Mouse (Mus musculus): ENCODE measurements around the gene Fggy. TPM values are rescaled to one million over a fixed set of nuclear protein-coding genes. Genes with fewer than 3 reads are reported as not detected.
A peak's percentile ranks its signal among the peaks of the same experiment; 100 is the strongest.

Gene Fggy
- polyA plus RNA-seq, 1 experiment from 2014 or later: 8.2 TPM

- 67% methylated on average over 4 of the region's 4 CpGs for WGBS
- Histone ChIP-seq H3K27me3 (ENCODE audit: control insufficient read depth, insufficient read depth, low read length) (no peaks in the 10 kb centered on the region), H3K9ac (ENCODE audit: low read length) (no peak overlapping the region), H3K4me2 (no peak overlapping the region), H3K36me3 (ENCODE audit: control insufficient read depth, insufficient read depth, low read length) (no peaks in the 10 kb centered on the region), H3K4me3 (ENCODE audit: low read depth, low read length) (no peak overlapping the region), H3K27ac (ENCODE audit: low read depth, low read length) (no peak overlapping the region), H3K4me1 (ENCODE audit: control insufficient read depth, insufficient read depth, low read length) (peaks cover 4% of the 10 kb centered on the region; the same call in 1 of the 2 replicates), H3K9me3 (ENCODE audit: control insufficient read depth, low read length) (no peaks in the 10 kb centered on the region)
- DNase-seq (ENCODE audit: low spot score, missing footprints): no peak
- no peak for ATAC-seq (ENCODE audit: low FRiP score)
Observed at GRCm38 (mm10) chr4:95738725-95739124, 181.4 kb downstream of the Fggy start.

GRCm38 (mm10) chr4:95741115-95741734, 183.9 kb downstream of the Fggy start:
- no peak overlapping the region for H3K4me2 ChIP-seq
- ATAC-seq (ENCODE audit: low FRiP score) (no peak), DNase-seq (ENCODE audit: low spot score, missing footprints) (no peak)
- H3K9me3 ChIP-seq (ENCODE audit: control insufficient read depth, low read length): no peaks in the 10 kb centered on the region
- no peaks in the 10 kb centered on the region for H3K36me3 ChIP-seq (ENCODE audit: control insufficient read depth, insufficient read depth, low read length)
- no peaks in the 10 kb centered on the region for H3K27me3 ChIP-seq (ENCODE audit: control insufficient read depth, insufficient read depth, low read length)
- no peak overlapping the region for H3K4me3 ChIP-seq (ENCODE audit: low read depth, low read length)
- 82% methylated on average over 7 of the region's 7 CpGs for WGBS
- no peak overlapping the region for H3K9ac ChIP-seq (ENCODE audit: low read length)
- H3K4me1 ChIP-seq (ENCODE audit: control insufficient read depth, insufficient read depth, low read length): no peaks in the 10 kb centered on the region
- no peak overlapping the region for H3K27ac ChIP-seq (ENCODE audit: low read depth, low read length)

GRCm38 (mm10) chr4:95742986-95743385, 185.7 kb downstream of the Fggy start:
- Histone ChIP-seq H3K9me3 (ENCODE audit: control insufficient read depth, low read length) (no peaks in the 10 kb centered on the region), H3K36me3 (ENCODE audit: control insufficient read depth, insufficient read depth, low read length) (no peaks in the 10 kb centered on the region), H3K4me1 (ENCODE audit: control insufficient read depth, insufficient read depth, low read length) (no peaks in the 10 kb centered on the region), H3K27ac (ENCODE audit: low read depth, low read length) (no peak overlapping the region), H3K27me3 (ENCODE audit: control insufficient read depth, insufficient read depth, low read length) (no peaks in the 10 kb centered on the region), H3K4me3 (ENCODE audit: low read depth, low read length) (no peak overlapping the region), H3K4me2 (no peak overlapping the region), H3K9ac (ENCODE audit: low read length) (no peak overlapping the region)
- DNase-seq (ENCODE audit: low spot score, missing footprints) (peak; percentile 80), ATAC-seq (ENCODE audit: low FRiP score) (no peak)
- WGBS: 48% methylated on average over 4 of the region's 4 CpGs

- H3K9ac ChIP-seq (ENCODE audit: low read length): no peak overlapping the region
- H3K4me1 ChIP-seq (ENCODE audit: control insufficient read depth, insufficient read depth, low read length): no peaks in the 10 kb centered on the region
- ATAC-seq (ENCODE audit: low FRiP score) (no peak), DNase-seq (ENCODE audit: low spot score, missing footprints) (peak; percentile 59)
- no peaks in the 10 kb centered on the region for H3K27me3 ChIP-seq (ENCODE audit: control insufficient read depth, insufficient read depth, low read length)
- no peak overlapping the region for H3K4me3 ChIP-seq (ENCODE audit: low read depth, low read length)
- H3K36me3 ChIP-seq (ENCODE audit: control insufficient read depth, insufficient read depth, low read length): no peaks in the 10 kb centered on the region
- 93% methylated on average over 6 of the region's 6 CpGs for WGBS
- no peak overlapping the region for H3K4me2 ChIP-seq
- H3K9me3 ChIP-seq (ENCODE audit: control insufficient read depth, low read length): no peaks in the 10 kb centered on the region
- H3K27ac ChIP-seq (ENCODE audit: low read depth, low read length): no peak overlapping the region
Observed at GRCm38 (mm10) chr4:95746954-95747353, 189.6 kb downstream of the Fggy start.

GRCm38 (mm10) chr4:95747415-95748202, 190.3 kb downstream of the Fggy start:
- Histone ChIP-seq H3K9me3 (ENCODE audit: control insufficient read depth, low read length) (no peaks in the 10 kb centered on the region), H3K27ac (ENCODE audit: low read depth, low read length) (no peak overlapping the region), H3K36me3 (ENCODE audit: control insufficient read depth, insufficient read depth, low read length) (no peaks in the 10 kb centered on the region), H3K9ac (ENCODE audit: low read length) (no peak overlapping the region), H3K4me1 (ENCODE audit: control insufficient read depth, insufficient read depth, low read length) (no peaks in the 10 kb centered on the region), H3K4me3 (ENCODE audit: low read depth, low read length) (no peak overlapping the region), H3K4me2 (no peak overlapping the region), H3K27me3 (ENCODE audit: control insufficient read depth, insufficient read depth, low read length) (no peaks in the 10 kb centered on the region)
- DNase-seq (ENCODE audit: low spot score, missing footprints): peak; percentile 77
- ATAC-seq (ENCODE audit: low FRiP score): no peak
- WGBS: 87% methylated on average over 12 of the region's 12 CpGs

GRCm38 (mm10) chr4:95750186-95750585, 192.9 kb downstream of the Fggy start:
- Histone ChIP-seq H3K9ac (ENCODE audit: low read length) (no peak overlapping the region), H3K4me3 (ENCODE audit: low read depth, low read length) (no peak overlapping the region), H3K36me3 (ENCODE audit: control insufficient read depth, insufficient read depth, low read length) (no peaks in the 10 kb centered on the region), H3K9me3 (ENCODE audit: control insufficient read depth, low read length) (no peaks in the 10 kb centered on the region), H3K4me2 (no peak overlapping the region), H3K27ac (ENCODE audit: low read depth, low read length) (no peak overlapping the region), H3K4me1 (ENCODE audit: control insufficient read depth, insufficient read depth, low read length) (no peaks in the 10 kb centered on the region), H3K27me3 (ENCODE audit: control insufficient read depth, insufficient read depth, low read length) (no peaks in the 10 kb centered on the region)
- ATAC-seq (ENCODE audit: low FRiP score): no peak
- no peak for DNase-seq (ENCODE audit: low spot score, missing footprints)
- WGBS: 90% methylated on average over 5 of the region's 5 CpGs

GRCm38 (mm10) chr4:95752538-95753188, 195.4 kb downstream of the Fggy start:
- H3K36me3 ChIP-seq (ENCODE audit: control insufficient read depth, insufficient read depth, low read length): no peaks in the 10 kb centered on the region
- DNase-seq (ENCODE audit: low spot score, missing footprints): peak; percentile 68
- no peaks in the 10 kb centered on the region for H3K4me1 ChIP-seq (ENCODE audit: control insufficient read depth, insufficient read depth, low read length)
- H3K9me3 ChIP-seq (ENCODE audit: control insufficient read depth, low read length): no peaks in the 10 kb centered on the region
- no peak overlapping the region for H3K4me3 ChIP-seq (ENCODE audit: low read depth, low read length)
- no peak overlapping the region for H3K4me2 ChIP-seq
- no peak overlapping the region for H3K27ac ChIP-seq (ENCODE audit: low read depth, low read length)
- H3K27me3 ChIP-seq (ENCODE audit: control insufficient read depth, insufficient read depth, low read length): no peaks in the 10 kb centered on the region
- H3K9ac ChIP-seq (ENCODE audit: low read length): no peak overlapping the region
- 74% methylated on average over 6 of the region's 6 CpGs for WGBS
- ATAC-seq (ENCODE audit: low FRiP score): no peak

GRCm38 (mm10) chr4:95759027-95759731, 201.9 kb downstream of the Fggy start:
- DNase-seq (ENCODE audit: low spot score, missing footprints): peak; percentile 82
- Histone ChIP-seq H3K9me3 (ENCODE audit: control insufficient read depth, low read length) (no peaks in the 10 kb centered on the region), H3K27ac (ENCODE audit: low read depth, low read length) (no peak overlapping the region), H3K27me3 (ENCODE audit: control insufficient read depth, insufficient read depth, low read length) (no peaks in the 10 kb centered on the region), H3K9ac (ENCODE audit: low read length) (no peak overlapping the region), H3K4me2 (no peak overlapping the region), H3K4me1 (ENCODE audit: control insufficient read depth, insufficient read depth, low read length) (no peaks in the 10 kb centered on the region), H3K36me3 (ENCODE audit: control insufficient read depth, insufficient read depth, low read length) (no peaks in the 10 kb centered on the region), H3K4me3 (ENCODE audit: low read depth, low read length) (no peak overlapping the region)
- whole genome bisulfite sequencing: 52% methylated on average over 5 of the region's 5 CpGs
- no peak for ATAC-seq (ENCODE audit: low FRiP score)
